Mouse (Mus musculus) stomach, embryonic 16.5 days (tissue): Measurements from ENCODE around the gene Cyp1b1. TPM values are rescaled to one million over a fixed set of nuclear protein-coding genes. Genes with fewer than 3 reads are reported as not detected.

Experiments used
- ATAC-seq: fragments of 200-750 bp; cut with Nextera tagmentation; 2 replicates; pipeline ENCODE4 v1.8.0; 2017; ENCODE audit warnings: moderate number of reproducible peaks, moderate TSS enrichment; ENCODE audit not compliant: insufficient read depth, low FRiP score
- H3K27ac ChIP-seq: fragments of 300-500 bp; sonication (generic); 2 replicates; pipeline ENCODE4 v1.5.1; 2014; ENCODE audit warnings: low read length
- H3K27me3 ChIP-seq: fragments of 300-500 bp; sonication (generic); 2 replicates; pipeline ENCODE4 v1.6.1; 2014; ENCODE audit warnings: low read length, control low read depth, mixed read lengths; ENCODE audit not compliant: control insufficient read depth, insufficient read depth
- H3K36me3 ChIP-seq: fragments of 300-500 bp; sonication (generic); 2 replicates; pipeline ENCODE4 v1.6.1; 2014; ENCODE audit warnings: low read length; ENCODE audit not compliant: control insufficient read depth, insufficient read depth
- H3K4me1 ChIP-seq: fragments of 300-500 bp; sonication (generic); 2 replicates; pipeline ENCODE4 v1.6.1; 2014; ENCODE audit warnings: low read length, control low read depth, mixed read lengths; ENCODE audit not compliant: control insufficient read depth, insufficient read depth
- H3K4me2 ChIP-seq: fragments of 300-500 bp; sonication (generic); 2 replicates; pipeline ENCODE4 v1.6.1; 2014; ENCODE audit warnings: low read depth, low read length, mixed read lengths
- H3K4me3 ChIP-seq: fragments of 300-500 bp; sonication (generic); replicated peaks from 2 replicates; pipeline ENCODE4 v1.5.1; 2014; ENCODE audit warnings: mild to moderate bottlenecking, low read length
- H3K9ac ChIP-seq: fragments of 300-500 bp; sonication (generic); 2 replicates; pipeline ENCODE4 v1.6.1; 2014; ENCODE audit warnings: low read length
- H3K9me3 ChIP-seq: fragments of 300-500 bp; sonication (generic); replicated peaks from 2 replicates; pipeline ENCODE4 v1.6.1; 2016; ENCODE audit warnings: low read length, control low read depth; ENCODE audit not compliant: control insufficient read depth
- WGBS: fragments of 180-500 bp; shearing (Covaris S2); extraction: QIAGEN DNeasy Blood & Tissue Kit; methylation state at CpG from one replicate; pipeline ENCODE4 v1.1.7; 2014; 5-methylcytosine and 5-hydroxymethylcytosine counted together
- polyA plus RNA-seq: library from polyadenylated mRNA; unstranded; fragments of >200 nt; fragmentation: Nextera tagmentation; extraction: Ambion mirVana; gene quantifications from 2 replicates; pipeline ENCODE4 v1.2.1, GENCODE M21; 2015

Gene Cyp1b1
- polyA plus RNA-seq, 1 experiment from 2014 or later, result 12.4 TPM

- Histone ChIP-seq H3K9me3 (no peaks in the 10 kb centered on the region), H3K4me3 (no peak overlapping the region), H3K9ac (no peak overlapping the region), H3K36me3 (no peaks in the 10 kb centered on the region), H3K4me2 (no peak overlapping the region), H3K27ac (no peak overlapping the region), H3K4me1 (peaks cover 18% of the 10 kb centered on the region; the same call in 1 of the 2 replicates), H3K27me3 (peaks cover 32% of the 10 kb centered on the region)
- no peak for ATAC-seq
- WGBS, result 69% methylated on average over 1 of the region's 1 CpGs
Observed at GRCm38 (mm10) chr17:79709718-79710117, 5.1 kb downstream of the Cyp1b1 start.

- ATAC-seq, result no peak
- no peak overlapping the region for H3K27ac ChIP-seq
- no peak overlapping the region for H3K4me2 ChIP-seq
- no peaks in the 10 kb centered on the region for H3K36me3 ChIP-seq
- WGBS, result 24% methylated on average over 7 of the region's 7 CpGs
- H3K4me1 ChIP-seq, result peaks cover 3% of the 10 kb centered on the region; the same call in 1 of the 2 replicates
- H3K4me3 ChIP-seq, result no peak overlapping the region
- peaks cover 17% of the 10 kb centered on the region for H3K27me3 ChIP-seq
- H3K9me3 ChIP-seq, result no peaks in the 10 kb centered on the region
- H3K9ac ChIP-seq, result no peak overlapping the region
Observed at GRCm38 (mm10) chr17:79708168-79708567, 6.7 kb downstream of the Cyp1b1 start.

- Histone ChIP-seq H3K9ac (no peak overlapping the region), H3K9me3 (no peaks in the 10 kb centered on the region), H3K4me1 (no peaks in the 10 kb centered on the region), H3K4me2 (no peak overlapping the region), H3K27me3 (peaks cover 4% of the 10 kb centered on the region; the same call in 1 of the 2 replicates), H3K4me3 (no peak overlapping the region), H3K27ac (no peak overlapping the region), H3K36me3 (no peaks in the 10 kb centered on the region)
- WGBS, result 65% methylated on average over 9 of the region's 9 CpGs
- ATAC-seq, result no peak
Observed at GRCm38 (mm10) chr17:79705671-79706455, 9.0 kb downstream of the Cyp1b1 start.

- H3K4me1 ChIP-seq, result no peaks in the 10 kb centered on the region
- no peaks in the 10 kb centered on the region for H3K9me3 ChIP-seq
- H3K4me3 ChIP-seq, result no peak overlapping the region
- no peak overlapping the region for H3K9ac ChIP-seq
- WGBS, result 72% methylated on average over 5 of the region's 5 CpGs
- H3K36me3 ChIP-seq, result no peaks in the 10 kb centered on the region
- no peak overlapping the region for H3K27ac ChIP-seq
- no peak for ATAC-seq
- no peaks in the 10 kb centered on the region for H3K27me3 ChIP-seq
- H3K4me2 ChIP-seq, result no peak overlapping the region
Observed at GRCm38 (mm10) chr17:79700871-79701270, 14.0 kb downstream of the Cyp1b1 start.

- WGBS, result 19% methylated on average over 1 of the region's 1 CpGs
- H3K4me3 ChIP-seq, result no peak overlapping the region
- H3K4me2 ChIP-seq, result no peak overlapping the region
- no peak overlapping the region for H3K9ac ChIP-seq
- H3K27me3 ChIP-seq, result no peaks in the 10 kb centered on the region
- H3K4me1 ChIP-seq, result no peaks in the 10 kb centered on the region
- no peak overlapping the region for H3K27ac ChIP-seq
- no peaks in the 10 kb centered on the region for H3K9me3 ChIP-seq
- ATAC-seq, result no peak; the same call in 1 of the 2 replicates
- no peaks in the 10 kb centered on the region for H3K36me3 ChIP-seq
Observed at GRCm38 (mm10) chr17:79699197-79699596, 15.7 kb downstream of the Cyp1b1 start.

GRCm38 (mm10) chr17:79695541-79695940 lies 19.3 kb downstream of the Cyp1b1 start:
- no peak overlapping the region for H3K4me3 ChIP-seq
- no peaks in the 10 kb centered on the region for H3K36me3 ChIP-seq
- no peaks in the 10 kb centered on the region for H3K27me3 ChIP-seq
- no peaks in the 10 kb centered on the region for H3K4me1 ChIP-seq
- H3K27ac ChIP-seq, result no peak overlapping the region
- 92% methylated on average over 6 of the region's 6 CpGs for WGBS
- no peak for ATAC-seq
- no peak overlapping the region for H3K4me2 ChIP-seq
- H3K9ac ChIP-seq, result no peak overlapping the region
- no peaks in the 10 kb centered on the region for H3K9me3 ChIP-seq

GRCm38 (mm10) chr17:79695106-79695505 lies 19.8 kb downstream of the Cyp1b1 start:
- no peaks in the 10 kb centered on the region for H3K4me1 ChIP-seq
- 80% methylated on average over 4 of the region's 4 CpGs for WGBS
- no peak for ATAC-seq

GRCm38 (mm10) chr17:79670837-79671236 lies 44.0 kb downstream of the Cyp1b1 start:
- Histone ChIP-seq H3K9ac (no peak overlapping the region), H3K9me3 (no peaks in the 10 kb centered on the region), H3K27me3 (no peaks in the 10 kb centered on the region), H3K4me2 (no peak overlapping the region), H3K4me1 (no peaks in the 10 kb centered on the region), H3K4me3 (no peak overlapping the region), H3K36me3 (no peaks in the 10 kb centered on the region), H3K27ac (no peak overlapping the region)
- WGBS, result 57% methylated on average over 2 of the region's 2 CpGs
- ATAC-seq, result no peak

More at GRCm38 (mm10) chr17:79695106-79695505, 19.8 kb downstream of the Cyp1b1 start:
- Histone ChIP-seq H3K36me3 (no peaks in the 10 kb centered on the region), H3K4me2 (no peak overlapping the region), H3K27ac (no peak overlapping the region), H3K9ac (no peak overlapping the region), H3K4me3 (no peak overlapping the region), H3K9me3 (no peaks in the 10 kb centered on the region), H3K27me3 (no peaks in the 10 kb centered on the region)

GRCm38 (mm10) chr17:79664106-79664417 lies 50.8 kb downstream of the Cyp1b1 start:
- Histone ChIP-seq H3K27me3 (no peaks in the 10 kb centered on the region), H3K27ac (no peak overlapping the region), H3K4me1 (no peaks in the 10 kb centered on the region), H3K9ac (no peak overlapping the region), H3K36me3 (no peaks in the 10 kb centered on the region), H3K4me2 (no peak overlapping the region), H3K9me3 (no peaks in the 10 kb centered on the region), H3K4me3 (no peak overlapping the region)
- ATAC-seq, result no peak
- 76% methylated on average over 2 of the region's 2 CpGs for WGBS
